Comparison of ENCODE assay signal across 10 mouse cellular contexts in the genomic region with DNA sequence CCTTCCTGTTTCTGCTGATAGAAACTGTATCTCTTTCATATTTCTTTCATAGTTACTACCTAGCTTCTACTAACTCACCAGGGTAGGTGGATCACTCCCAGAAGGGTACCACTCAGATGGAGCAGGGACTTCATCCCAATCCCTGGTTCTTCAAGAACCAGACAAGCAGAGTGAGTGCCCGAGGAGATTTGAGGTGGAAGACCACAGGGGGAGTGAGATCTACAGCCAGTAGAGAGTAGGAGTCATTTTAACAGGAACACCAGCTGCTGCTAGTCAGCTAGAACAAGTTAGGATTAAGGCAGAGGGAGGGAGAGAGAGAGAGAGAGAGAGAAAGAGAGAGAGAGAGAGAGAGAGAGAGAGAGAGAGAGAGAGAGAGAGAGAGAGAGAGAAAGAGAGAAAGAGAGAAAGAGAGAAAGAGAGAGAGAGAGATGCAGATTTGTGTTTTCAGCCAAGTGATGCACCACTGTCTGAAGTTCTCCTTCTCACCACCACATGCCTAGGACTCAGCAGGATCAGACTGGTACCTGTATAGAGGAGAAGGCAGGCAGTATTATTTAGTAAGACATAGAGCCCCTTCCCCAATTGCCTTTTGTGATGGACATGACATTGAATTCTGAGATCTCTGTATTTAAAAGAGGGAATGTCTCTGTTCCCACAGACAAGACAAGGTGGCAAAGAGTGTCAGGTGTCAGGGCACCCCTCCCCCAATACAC. TPM values are rescaled to one million over a fixed set of nuclear protein-coding genes. Genes with fewer than 3 reads are reported as not detected.
A peak's percentile ranks its signal among the peaks of the same experiment; 100 is the strongest.
DNase-seq lines count a peak whose midpoint lies in the region; ATAC-seq and TF ChIP-seq lines count a peak whose summit lies in the region.
"Had no signal": no experiment of that assay in that cellular context is flagged by ENCODE, and none has a peak within 500 bp of the region (broad histone marks: within the 10 kb centered on the region; RNA-seq: fewer than 3 reads in every experiment).

No protein-coding gene starts in this region.

- H3K4me2 ChIP-seq in kidney, embryonic 16.5 days (replicated peaks; ENCODE audit: low read depth, low read length) = no peak overlapping the region
- H3K4me2 ChIP-seq in forebrain, embryonic 12.5 days = no peak overlapping the region
- H3K4me2 ChIP-seq in liver, postnatal 0 days (ENCODE audit: low read depth, low read length) = no peak overlapping the region; the same call in 1 of the 2 replicates

- H3K4me3 ChIP-seq in kidney, embryonic 16.5 days (ENCODE audit: low read length) = no peak overlapping the region
- H3K4me3 ChIP-seq in cortical plate, adult 2 months (ENCODE audit: insufficient read depth, low read length) = no peak overlapping the region
- no peak overlapping the region for H3K4me3 ChIP-seq in forebrain, embryonic 12.5 days (replicated peaks)
- no peak overlapping the region for H3K4me3 ChIP-seq in liver, postnatal 0 days (ENCODE audit: low read depth, low read length)

- no peak for TF ChIP-seq EP300 in liver, postnatal 0 days (IDR thresholded peaks at IDR 0.05; ENCODE audit: low read depth)

- peak overlapping the region; percentile 84; the same call in 1 of the 2 replicates for H3K27ac ChIP-seq in kidney, embryonic 16.5 days (ENCODE audit: low read length)
- H3K27ac ChIP-seq in cortical plate, adult 2 months (ENCODE audit: insufficient read depth, low read length) = peak overlapping the region; percentile 21; the same call in 1 of the 2 replicates
- H3K27ac ChIP-seq in forebrain, embryonic 12.5 days = peak overlapping the region; percentile 9; the same call in 1 of the 2 replicates
- H3K27ac ChIP-seq in liver, postnatal 0 days (ENCODE audit: low read depth) = peak overlapping the region; percentile 96

- no peak for TF ChIP-seq CTCF in cortical plate, adult 2 months (IDR thresholded peaks at IDR 0.05; ENCODE audit: extremely low read depth, insufficient read depth, low read length)
- no peak for TF ChIP-seq CTCF in liver, postnatal 0 days (IDR thresholded peaks at IDR 0.05; ENCODE audit: low read depth)

- WGBS in kidney, embryonic 16.5 days = 30% methylated on average over 1 of the region's 1 CpGs
- WGBS in forebrain, embryonic 12.5 days = 61% methylated on average over 1 of the region's 1 CpGs
- 42% methylated on average over 1 of the region's 1 CpGs for WGBS in liver, postnatal 0 days (ENCODE audit: insufficient replicate concordance)

- no peaks in the 10 kb centered on the region for H3K9me3 ChIP-seq in kidney, embryonic 16.5 days (ENCODE audit: low read length)
- no peaks in the 10 kb centered on the region for H3K9me3 ChIP-seq in forebrain, embryonic 12.5 days
- no peaks in the 10 kb centered on the region for H3K9me3 ChIP-seq in liver, postnatal 0 days (ENCODE audit: low read length)

- no peak for DNase-seq in kidney, postnatal 25 days
- no peak for DNase-seq in liver, postnatal 0 days
- DNase-seq in adrenal gland, postnatal 36 days = no peak
- no peak for DNase-seq in left cerebral cortex, postnatal 14 days (ENCODE audit: low spot score in 2 of 2)

- no peaks in the 10 kb centered on the region for H3K27me3 ChIP-seq in kidney, embryonic 16.5 days (ENCODE audit: insufficient read depth, low read length)
- no peaks in the 10 kb centered on the region for H3K27me3 ChIP-seq in forebrain, embryonic 12.5 days
- H3K27me3 ChIP-seq in liver, postnatal 0 days (ENCODE audit: insufficient read depth, low read length) = no peaks in the 10 kb centered on the region

- intact Hi-C loops in left cerebral cortex, postnatal 14 days (cut with DNase I) = no loop called here

- H3K36me3 ChIP-seq in kidney, embryonic 16.5 days (ENCODE audit: insufficient read depth, low read length) = no peaks in the 10 kb centered on the region
- H3K36me3 ChIP-seq in forebrain, embryonic 12.5 days (replicated peaks) = no peaks in the 10 kb centered on the region
- H3K36me3 ChIP-seq in liver, postnatal 0 days (replicated peaks; ENCODE audit: insufficient read depth, low read length) = no peaks in the 10 kb centered on the region
- H3K36me3 ChIP-seq: G1E had no signal

- H3K4me1 ChIP-seq in kidney, embryonic 16.5 days (ENCODE audit: insufficient read depth, low read length) = peaks cover 21% of the 10 kb centered on the region
- peaks cover 5% of the 10 kb centered on the region for H3K4me1 ChIP-seq in cortical plate, adult 2 months (ENCODE audit: control insufficient read depth, insufficient read depth, low read length)
- H3K4me1 ChIP-seq in forebrain, embryonic 12.5 days = peaks cover 8% of the 10 kb centered on the region
- peaks cover 2% of the 10 kb centered on the region; the same call in 1 of the 2 replicates for H3K4me1 ChIP-seq in liver, postnatal 0 days (ENCODE audit: insufficient read depth)

- no peak overlapping the region for H3K9ac ChIP-seq in kidney, embryonic 16.5 days (replicated peaks; ENCODE audit: low read length)
- H3K9ac ChIP-seq in forebrain, embryonic 12.5 days = no peak overlapping the region
- H3K9ac ChIP-seq in liver, postnatal 0 days (replicated peaks) = peak overlapping the region; percentile 48; the same call in 1 of the 2 replicates

- no peak for TF ChIP-seq POLR2A in cortical plate, adult 2 months (IDR thresholded peaks at IDR 0.05; ENCODE audit: extremely low read depth, insufficient read depth, low read length)

- peak; percentile 5; the same call in 1 of the 2 replicates for ATAC-seq in kidney, embryonic 16.5 days (ENCODE audit: low FRiP score, low TSS enrichment)
- ATAC-seq in forebrain, embryonic 12.5 days (ENCODE audit: low FRiP score) = no peak; the same call in 1 of the 2 replicates
- ATAC-seq in liver, postnatal 0 days = no peak

RNA-seq across cellular contexts. Expression of a gene that starts 51.4 kb away (rescaled TPM):
- polyA plus RNA-seq in kidney, embryonic 16.5 days (2015; fragmentation: Nextera tagmentation; extraction: Ambion mirVana) = 0.30 and 0.51 TPM in 2 replicates
- 1.1 and 1.6 TPM in 2 replicates for polyA plus RNA-seq in cortical plate, adult 2 months (2012; rRNA removed)
- polyA plus RNA-seq in forebrain, embryonic 12.5 days (2016; fragmentation: Nextera tagmentation; extraction: Ambion mirVana) = not detected in 2 replicates
- not detected in 2 replicates for polyA plus RNA-seq in liver, postnatal 0 days (2015; fragmentation: Nextera tagmentation; extraction: Ambion mirVana)
- under 1 TPM in 1 of 2 experiments, not detected in 1; 0.43 TPM for total RNA-seq in adrenal gland, postnatal 36 days (2021)
- under 1 TPM; 0.51 to 0.59 TPM for total RNA-seq in left cerebral cortex, postnatal 14 days (2021)
- total RNA-seq: common myeloid progenitor, adult 5-6 weeks had no signal
- polyA plus RNA-seq: G1E; urinary bladder, adult 2 months had no signal

Comparison
In these comparisons a context has a peak if more than half of its experiments do, and no peak if none do; other contexts are left out.
1. H3K27ac ChIP-seq: peak in every context shown above with its lines; median percentile 96 in liver, postnatal 0 days; 84 in kidney, embryonic 16.5 days; 21 in cortical plate, adult 2 months; 9 in forebrain, embryonic 12.5 days.